Mouse (Mus musculus) 3T3-L1 (cell line): ENCODE data around the gene Bsnd.

Experiments
- DNase-seq: peaks from one replicate; pipeline ENCODE4 v3.0.0-alpha.2; 2015; ENCODE audit warnings: low read depth, low spot score

Gene Bsnd

DNA sequence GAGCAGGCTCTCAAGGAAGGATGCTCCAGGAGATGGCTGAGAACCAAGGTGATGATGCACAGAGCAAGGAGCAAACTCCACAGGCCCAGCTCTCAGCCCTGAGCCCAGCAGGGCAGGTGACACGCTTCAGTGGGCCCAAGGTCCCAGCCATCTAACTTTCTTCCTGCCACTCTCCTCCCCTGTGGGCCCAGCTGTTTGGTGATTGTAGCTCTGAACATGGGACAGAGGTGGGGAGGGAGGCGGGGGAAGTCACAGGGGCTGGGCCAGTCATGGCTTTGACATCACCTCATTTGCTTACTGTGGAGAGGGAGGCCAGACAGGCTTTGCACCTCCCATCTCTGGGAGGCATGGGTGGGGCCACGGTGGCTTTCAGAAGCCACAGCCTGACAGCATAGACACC lies at the start of gene Bsnd:
Bsnd (minus strand) TSS at position 168 of the 400 bp plus-strand sequence.
- DNase-seq: no peak

DNA sequence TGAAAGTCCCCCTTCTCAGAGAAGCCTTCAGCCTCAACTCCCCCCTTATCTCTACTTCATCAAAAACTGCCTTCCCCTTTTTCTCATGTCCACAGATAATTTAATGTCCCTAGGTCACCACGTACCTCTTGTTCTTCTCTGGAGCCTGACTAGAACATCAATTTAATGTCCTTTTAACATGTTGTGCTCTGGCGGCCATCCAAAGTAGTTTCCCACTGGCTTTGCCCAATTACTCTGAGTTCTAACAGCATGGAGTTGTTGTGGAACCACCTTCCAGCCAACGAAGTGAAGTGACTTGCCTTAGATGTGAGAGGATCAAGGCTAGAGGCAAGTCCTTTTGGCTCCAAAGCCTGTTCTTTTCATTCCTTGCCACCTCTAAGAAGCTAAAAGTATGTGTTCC lies 49.4 kb upstream of the Bsnd start:
- no peak for DNase-seq

DNA sequence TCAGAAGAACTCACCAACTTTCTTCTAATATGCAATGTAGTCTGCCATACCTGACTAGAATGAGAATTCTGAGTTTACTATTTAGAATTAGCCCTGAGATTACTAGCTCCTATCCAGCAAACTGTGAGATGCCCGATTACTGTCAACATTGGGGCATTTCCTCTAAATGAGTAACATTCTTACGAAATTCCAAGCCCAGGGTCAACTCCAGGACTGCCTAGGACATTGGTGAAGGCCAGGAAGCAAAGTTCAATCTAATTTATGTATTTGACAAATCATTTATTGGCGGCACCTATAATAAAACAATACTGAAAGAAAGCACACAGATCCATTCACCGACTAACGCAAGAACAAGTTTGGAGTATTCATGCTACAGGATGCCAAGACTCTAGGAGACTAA lies 47.7 kb upstream of the Bsnd start:
- DNase-seq: no peak

DNA sequence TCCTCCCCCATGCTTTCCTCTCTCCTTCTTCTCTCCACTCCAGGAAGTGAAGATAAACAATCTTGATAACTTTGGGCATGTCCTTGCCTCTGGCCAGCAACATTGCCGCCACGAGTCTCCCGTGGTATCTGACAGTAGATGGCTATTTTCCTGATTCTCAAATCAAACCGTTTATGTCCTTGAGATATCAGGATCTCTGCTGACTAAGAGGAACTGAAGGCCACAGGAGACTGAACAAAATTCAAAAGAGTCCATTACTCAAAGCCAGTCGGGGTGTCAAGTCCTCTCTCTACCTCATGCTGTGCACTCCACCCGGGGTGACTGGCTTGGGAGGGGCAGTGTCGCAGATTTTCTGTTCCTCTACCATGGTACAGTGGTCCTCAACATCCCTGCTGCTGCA lies 42.2 kb upstream of the Bsnd start:
- no peak for DNase-seq

DNA sequence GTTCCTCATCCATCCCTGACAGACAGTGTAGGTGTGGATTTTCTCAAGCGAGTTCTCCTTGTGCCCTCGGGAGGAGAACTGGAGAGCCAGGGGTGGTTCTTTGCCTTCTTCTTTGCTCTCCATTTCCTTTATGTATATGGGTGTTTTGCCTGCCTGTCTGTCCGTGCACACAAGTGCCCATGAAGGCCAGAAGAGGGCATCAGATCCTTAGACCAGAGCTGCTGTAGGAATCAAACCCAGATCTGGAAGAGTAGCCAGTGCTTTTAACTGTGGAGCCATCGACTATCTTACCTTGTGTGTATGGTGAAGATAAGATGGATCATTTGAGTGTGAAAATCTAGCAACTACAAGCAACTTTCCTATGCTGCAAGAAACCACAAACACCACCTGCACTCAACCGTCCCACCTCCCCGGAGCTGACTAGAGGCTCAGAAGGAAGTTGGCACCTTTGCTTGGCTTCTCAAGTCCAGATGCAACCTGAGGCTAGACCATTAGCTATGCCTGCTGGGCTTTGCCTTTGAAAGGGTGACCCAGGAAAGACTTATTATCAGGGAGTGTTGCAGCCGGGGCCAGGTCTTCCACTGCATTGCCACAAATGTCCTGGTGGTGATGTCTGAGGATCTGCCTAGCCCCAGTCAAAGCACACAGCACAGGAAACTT lies 41.5 kb upstream of the Bsnd start:
- peak; percentile 17 for DNase-seq

DNA sequence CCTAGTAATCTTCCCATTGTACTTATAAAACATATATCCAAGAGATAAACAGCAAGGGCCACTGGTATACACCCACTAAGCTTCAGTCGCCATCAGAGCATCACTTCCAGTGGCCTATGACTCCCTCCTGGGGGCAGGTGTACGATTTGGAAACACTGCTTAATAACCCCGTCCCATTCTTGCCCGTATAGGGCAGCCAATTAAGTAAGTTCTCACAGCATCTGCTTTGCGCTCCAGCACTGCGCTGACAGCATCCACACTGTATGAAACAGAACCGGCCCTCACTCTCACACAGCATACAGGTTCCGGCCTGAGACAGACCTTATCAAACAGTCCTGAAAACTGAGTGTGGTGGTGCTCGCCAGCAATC lies 38.0 kb upstream of the Bsnd start:
- no peak for DNase-seq

DNA sequence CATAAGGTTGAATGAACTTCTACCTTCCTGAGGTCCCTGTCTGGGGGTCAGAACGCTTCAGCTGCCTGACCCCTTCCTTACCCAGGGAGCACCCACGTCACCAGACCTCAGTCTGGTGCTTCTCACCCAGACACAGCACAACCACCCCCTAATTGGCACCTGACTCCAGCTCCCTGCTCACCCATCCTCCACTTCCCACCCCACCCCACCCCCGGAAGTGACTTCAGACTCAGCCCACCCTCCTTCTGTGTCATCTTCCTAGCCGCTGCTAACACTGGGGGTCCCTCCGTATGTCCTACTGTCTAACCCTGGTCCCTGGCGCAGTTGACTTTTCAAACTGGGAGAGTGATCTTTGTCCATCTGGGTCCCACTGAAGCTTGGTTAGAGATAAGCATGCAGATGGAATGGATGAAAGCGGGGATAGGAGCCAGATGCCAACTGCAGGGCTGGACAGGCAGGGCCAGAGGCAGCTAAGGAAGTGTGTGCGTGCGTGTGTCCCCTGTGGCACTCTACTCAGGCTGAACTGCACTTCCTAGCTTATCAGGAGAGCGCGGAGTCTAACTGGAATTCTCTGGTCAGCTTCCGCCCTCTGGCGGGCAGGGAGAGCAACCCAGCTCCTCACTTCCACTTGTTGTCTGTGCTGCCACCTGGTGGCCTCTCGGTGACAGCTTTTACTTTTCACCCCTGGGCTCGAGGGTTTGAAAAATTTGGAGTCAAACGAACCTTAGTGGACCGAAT lies 37.5 kb upstream of the Bsnd start:
- DNase-seq: peak; percentile 94

DNA sequence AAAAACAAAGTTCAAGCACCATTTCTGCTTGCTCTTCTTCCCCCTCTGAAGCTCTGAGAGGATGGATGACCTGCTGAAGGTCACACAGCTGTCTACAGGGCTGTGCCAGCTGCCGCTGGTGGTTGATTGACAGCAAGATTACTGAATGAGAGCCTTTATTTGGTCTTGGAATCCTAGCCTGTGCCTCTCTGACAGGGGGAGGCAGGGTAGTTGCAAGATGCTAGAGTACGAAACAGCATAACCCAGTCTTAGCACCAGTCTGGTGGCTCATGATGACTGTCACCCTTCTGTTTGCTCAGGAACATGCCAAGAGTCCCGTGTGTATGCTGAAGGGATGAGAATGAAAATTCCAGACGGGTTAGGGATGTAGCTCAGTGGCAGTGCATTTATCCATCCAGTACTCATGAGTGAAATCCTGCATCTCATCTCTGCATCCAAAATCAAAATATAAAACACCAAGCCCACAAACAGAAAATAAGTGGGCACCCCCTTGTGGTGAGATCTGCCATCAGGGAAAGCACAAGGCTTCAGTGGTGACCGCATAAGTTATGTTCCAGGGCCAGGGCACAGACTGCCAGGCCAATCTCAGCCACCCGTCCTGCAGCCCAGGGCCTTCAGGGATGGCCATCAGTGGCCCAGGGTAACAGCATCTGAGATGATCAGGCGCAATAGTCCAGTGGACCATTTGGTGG lies 35.9 kb upstream of the Bsnd start:
- peak; percentile 39 for DNase-seq

DNA sequence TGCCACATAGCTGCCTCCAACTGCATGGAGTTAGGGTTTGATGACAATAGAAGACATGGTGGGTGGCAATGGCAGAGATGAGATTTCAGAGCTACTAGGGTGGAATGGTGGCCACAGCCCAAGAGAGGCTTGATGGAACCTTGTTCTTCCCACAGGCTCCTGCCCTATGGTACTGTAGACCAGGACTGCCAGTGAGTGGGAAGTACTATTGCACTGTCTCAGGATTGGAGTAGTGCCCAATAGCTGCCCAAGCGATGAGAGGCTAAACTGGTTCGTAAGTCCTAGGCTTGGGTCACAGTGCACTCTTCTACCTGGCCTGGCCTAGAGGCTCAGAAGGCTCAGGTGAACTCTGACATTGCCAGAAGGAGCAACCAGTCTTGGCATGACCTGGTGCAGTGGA lies 32.9 kb upstream of the Bsnd start:
- no peak for DNase-seq

DNA sequence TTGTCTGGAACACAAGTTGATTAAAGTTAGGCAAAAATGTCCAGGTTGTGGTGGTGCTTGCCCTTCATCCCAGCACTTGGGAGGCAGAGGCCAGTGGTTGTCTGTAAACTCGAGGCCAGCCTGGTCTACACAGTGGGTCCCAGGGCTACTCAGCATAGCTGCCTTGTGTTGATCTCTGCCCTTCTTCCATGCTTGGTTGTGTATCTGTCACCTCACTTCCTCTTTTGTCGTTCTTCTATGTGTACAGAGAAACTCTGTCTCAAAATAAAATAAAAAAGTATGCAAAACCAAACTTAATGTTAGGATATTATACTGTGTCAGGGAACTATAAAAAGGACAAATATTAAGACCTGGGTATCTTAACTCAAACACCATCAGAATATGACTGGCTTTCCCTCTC lies 32.0 kb upstream of the Bsnd start:
- DNase-seq: no peak

DNA sequence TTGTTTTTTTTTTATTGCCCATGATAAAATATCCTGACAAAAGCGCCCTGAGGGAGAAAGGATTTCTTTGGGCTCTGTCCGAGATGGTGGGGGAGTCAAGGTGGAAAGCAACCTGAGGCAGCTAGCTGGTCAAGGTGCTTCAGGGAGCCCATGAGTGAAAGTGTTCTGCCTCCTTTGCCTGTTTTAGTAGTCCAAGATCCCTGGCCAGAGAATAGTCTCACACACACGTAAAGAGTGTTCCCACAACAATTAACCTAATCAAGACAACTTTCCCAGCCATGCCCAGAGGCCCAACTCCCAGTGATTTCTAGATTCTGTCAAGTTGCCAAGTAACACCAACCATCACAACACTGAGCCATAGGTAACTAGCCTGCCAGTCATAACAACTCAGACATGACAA lies 30.5 kb upstream of the Bsnd start:
- DNase-seq: no peak

DNA sequence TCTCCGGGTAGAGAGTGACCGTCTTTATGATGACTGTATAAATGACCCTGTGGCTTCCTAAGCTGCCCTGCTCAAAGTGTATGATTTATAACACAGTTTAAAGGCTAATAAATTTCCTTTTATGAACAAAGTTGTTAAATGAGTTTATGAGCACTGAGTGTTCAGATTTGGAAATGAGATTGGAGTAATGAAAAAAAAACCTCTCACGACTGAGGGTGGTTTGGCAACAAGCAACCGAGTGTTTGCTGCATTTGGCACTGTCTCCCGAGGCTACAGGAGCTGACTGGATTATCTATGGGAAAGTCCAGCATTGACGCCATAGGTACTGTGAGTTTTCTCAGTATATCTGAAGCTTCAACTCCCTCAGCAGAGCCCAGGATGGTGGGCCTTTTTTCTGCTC lies 22.5 kb upstream of the Bsnd start:
- DNase-seq: no peak

DNA sequence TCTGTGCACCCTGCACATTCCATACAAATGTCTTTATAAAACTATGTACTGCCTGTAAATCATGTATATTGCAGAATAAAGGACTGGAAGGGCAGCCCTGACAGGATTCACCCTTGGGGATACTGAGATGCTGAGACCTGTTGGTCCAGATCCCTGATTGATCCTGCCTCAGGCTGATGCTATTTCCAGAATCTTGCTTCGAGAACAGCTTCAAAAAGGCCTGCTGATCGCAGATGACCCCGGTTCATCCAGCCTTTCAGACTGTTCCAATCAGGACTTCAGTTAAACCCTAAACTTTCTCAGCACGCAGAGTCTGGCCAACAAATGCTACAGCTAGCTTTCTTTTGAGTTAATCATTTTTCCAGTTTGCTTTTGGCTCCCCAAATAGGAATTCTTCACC lies 17.8 kb upstream of the Bsnd start:
- no peak for DNase-seq

DNA sequence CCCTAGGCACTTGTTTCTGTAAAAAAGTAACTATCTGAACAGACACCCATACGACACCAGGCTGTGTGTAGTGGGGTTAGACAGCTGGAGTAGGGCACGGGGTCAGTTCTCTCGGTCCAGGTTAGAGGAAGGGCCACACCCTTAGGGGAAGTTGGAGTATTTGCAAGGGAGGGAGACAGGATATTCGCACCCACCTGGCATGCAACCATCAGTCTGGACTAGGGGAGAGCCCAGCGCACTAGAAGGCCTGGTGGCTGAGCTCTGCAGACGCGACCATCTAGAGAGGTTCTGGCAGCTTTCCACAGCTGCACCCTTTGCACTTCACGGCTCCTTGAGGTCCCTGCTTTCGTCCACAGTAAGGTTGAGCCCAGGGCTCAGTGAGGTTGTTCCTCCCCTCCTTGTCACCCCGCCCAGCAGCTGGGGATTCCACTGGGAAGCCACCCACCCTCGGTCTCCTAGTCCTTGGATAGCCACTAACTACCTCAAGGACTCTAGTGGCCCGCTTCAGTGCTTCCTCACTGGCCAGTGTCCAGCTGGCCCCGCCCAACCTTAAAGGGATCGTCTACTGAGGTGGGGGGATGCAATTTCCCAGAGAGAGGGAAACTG lies 13.5 kb upstream of the Bsnd start:
- no peak for DNase-seq

DNA sequence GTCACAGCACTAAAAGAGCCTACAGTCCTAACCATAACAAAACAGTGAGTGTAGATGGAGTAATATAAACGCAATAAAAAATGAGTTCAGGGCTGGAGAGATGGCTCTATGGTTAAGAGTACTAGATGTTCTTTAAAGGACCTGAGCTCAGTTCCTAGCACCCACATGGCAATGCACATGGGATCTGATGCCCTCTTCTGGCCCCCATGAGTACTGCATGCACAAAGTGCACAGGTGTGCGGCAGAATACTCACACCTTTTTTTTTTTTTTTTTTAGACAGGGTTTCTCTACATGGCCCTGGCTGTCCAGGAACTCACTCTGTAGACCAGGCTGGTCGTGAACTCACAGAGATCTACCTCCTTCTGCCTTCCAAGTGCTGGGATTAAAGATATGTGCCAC lies 11.5 kb upstream of the Bsnd start:
- DNase-seq: no peak

DNA sequence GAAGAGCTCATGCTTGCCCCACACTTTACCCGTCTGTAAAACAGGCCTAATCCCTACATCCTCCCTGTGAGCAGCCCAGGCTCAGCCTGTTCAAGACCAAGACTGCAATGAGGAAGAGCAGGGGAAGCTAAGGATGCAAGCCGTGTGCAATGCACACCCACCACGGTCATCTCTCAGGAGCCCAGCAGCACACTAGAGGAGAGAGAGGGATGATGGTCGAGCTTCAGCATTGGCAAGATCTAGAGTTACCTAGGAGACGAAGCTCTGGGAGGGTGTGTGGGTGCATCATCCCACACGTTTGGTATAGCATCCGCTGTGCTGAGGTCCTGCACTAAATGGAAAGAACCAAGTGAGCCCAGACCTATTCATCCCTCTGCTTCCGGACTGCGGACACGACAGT lies 8.0 kb upstream of the Bsnd start:
- no peak for DNase-seq

DNA sequence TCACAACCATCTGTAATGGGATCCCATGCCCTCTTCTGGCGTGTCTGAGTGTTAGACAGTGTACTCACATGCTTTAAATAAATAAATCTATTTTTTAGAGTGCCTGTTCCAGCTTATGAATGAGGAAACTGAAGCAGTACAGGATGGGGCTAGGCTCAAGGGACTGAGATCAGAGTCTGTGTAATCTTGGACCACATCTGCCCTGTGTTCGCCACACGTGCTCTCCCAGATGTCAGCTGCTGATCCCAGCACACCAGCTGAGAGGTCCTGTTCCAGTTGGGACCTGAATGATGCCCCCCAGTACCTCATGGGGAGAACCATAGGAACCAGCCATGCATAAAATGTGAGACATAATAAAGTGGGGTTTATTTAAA lies 6.4 kb upstream of the Bsnd start:
- no peak for DNase-seq

DNA sequence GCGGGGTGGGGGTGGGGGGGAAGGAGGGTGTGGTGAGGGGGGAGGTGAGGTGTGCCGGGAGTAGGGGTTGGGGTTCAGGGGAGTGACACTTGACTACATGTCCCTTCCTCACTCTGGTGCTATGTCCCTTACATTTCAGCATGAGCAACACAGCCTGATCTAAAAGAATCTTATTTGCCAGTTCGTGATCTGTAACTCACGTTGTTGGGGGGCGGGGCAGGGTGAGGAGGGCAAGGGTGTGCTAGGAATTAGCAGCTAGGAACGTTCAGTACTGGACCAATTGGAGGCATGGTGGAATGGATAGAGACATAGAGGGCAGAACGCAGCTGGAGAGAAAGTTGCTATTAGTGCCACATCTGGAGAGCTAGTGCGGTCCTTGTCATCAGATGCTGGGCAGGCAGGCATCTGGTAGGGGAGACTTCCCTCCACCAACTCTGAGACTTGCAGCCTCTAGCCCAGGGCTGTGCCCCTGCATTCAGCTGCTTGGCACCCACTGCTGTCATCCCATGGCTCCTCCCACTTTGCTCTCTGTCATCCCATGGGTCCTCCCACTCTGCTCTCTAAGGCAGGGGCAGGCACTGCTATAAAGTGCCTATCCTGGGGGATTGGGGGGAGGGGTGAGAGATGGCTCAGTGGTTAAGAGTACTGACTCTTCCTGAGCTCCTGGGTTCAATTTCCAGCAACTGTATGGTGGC lies 5.8 kb upstream of the Bsnd start:
- DNase-seq: no peak

DNA sequence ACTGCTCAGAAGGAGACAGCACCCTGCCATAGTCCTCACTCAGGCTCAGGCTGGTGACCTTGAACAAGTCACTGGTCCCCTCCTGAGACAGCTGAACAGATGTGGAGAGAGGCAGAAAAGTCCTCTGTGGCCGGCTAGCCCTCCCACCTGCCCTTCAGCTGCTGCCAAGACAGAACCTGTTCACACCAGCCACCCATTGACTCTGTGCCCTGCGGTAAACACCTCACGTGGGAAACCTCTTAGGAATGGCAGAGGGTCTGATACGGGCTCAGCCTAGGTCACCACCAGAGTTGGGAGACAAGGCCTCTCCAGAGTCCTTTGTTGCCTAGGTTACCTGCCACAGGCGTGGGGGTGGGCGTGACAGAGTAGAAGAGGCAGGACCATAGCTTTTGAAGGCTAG lies 4.8 kb upstream of the Bsnd start:
- DNase-seq: no peak

DNA sequence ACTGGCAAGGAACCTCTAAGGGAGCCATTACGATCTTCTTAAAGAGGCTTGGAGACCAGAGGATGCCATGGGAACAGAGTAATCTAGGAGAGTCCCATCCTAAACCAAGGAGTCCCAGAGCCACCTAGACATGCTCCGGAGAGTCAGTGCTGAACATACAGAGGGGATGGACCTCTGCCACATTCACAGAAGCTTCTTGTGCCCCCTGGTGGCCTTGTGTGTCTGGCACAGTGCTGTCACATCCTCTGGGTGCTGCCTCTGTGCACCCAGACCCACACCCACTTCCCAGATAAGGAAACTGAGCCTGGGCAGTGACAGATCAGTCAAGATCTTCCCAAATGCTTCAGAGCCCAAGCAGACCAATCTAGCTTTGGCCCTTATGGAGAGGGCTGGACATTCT lies 1.6 kb upstream of the Bsnd start:
- peak; percentile 6 for DNase-seq

DNA sequence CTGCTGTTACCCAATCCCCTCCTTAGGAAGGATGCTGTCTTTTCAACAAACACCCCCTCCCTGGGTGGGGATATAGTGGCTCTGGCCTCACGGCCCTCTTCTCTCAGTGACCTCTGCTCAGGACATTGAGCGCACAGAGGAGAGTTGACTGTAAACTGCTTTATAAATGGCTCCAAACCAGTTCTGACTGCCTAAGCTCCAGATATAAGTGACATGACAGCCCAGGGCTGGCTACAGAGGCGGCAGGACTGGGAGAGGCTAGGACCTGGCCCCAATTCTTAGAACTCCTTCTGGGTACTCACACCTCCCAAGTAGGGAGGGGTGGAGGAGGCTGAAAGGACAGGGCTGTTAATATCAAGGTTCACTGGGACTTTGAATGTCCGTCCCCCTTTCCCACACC lies 1.5 kb downstream of the Bsnd start:
- DNase-seq: no peak

DNA sequence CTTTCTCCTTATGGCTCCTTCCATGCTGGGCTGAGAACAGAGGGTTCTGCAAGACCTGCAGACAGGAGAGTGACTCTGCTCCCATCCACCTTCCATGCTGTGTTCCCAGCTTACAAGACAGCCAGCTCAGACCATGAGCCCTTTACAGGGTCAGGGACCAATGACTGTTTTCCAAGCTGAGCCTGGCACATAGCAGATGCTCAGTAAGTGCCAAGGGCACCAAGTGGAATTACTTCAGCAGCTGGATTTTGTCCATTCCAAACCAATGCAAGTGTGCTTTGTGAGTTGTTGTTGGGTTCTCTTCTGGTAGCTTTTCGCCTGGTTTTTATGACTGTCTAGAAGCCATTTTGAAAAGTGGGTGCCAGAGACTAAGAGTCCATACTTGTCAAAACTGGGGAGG lies 8.3 kb downstream of the Bsnd start:
- no peak for DNase-seq
